Mouse (Mus musculus): Measurements from ENCODE around the gene Spag6l. TPM values are rescaled to one million over a fixed set of nuclear protein-coding genes. Genes with fewer than 3 reads are reported as not detected.

The Spag6l gene
- polyA plus RNA-seq, 1 experiment: 1.2 TPM

GRCm38 (mm10) chr16:16806325-16806724 lies 22.9 kb downstream of the Spag6l start:
- Histone ChIP-seq H3K27ac (ENCODE audit: insufficient read depth, low read length) (no peak overlapping the region), H3K27me3 (ENCODE audit: control insufficient read depth, insufficient read depth, low read length, poor library complexity, severe bottlenecking) (no peaks in the 10 kb centered on the region), H3K4me1 (ENCODE audit: control insufficient read depth, insufficient read depth, low read length) (no peaks in the 10 kb centered on the region), H3K4me3 (ENCODE audit: low read depth, low read length) (no peak overlapping the region), H3K9ac (ENCODE audit: low read depth, poor library complexity, severe bottlenecking) (no peak overlapping the region), H3K36me3 (ENCODE audit: control insufficient read depth, insufficient read depth, low read length, poor library complexity, severe bottlenecking) (no peaks in the 10 kb centered on the region), H3K9me3 (replicated peaks; ENCODE audit: control insufficient read depth, insufficient read depth, low read length, poor library complexity, severe bottlenecking) (no peaks in the 10 kb centered on the region)
- TF ChIP-seq POLR2A (IDR thresholded peaks at IDR 0.05; ENCODE audit: insufficient read depth, low read length) (no peak), CTCF (IDR thresholded peaks at IDR 0.05; ENCODE audit: low read depth, low read length) (no peak), EP300 (IDR thresholded peaks at IDR 0.05; ENCODE audit: insufficient read depth, low read depth, low read length) (no peak)

Other genes starting within 250 kb of the Spag6l start
- gene Fgd4, start 228.9 kb downstream of the Spag6l start, polyA plus RNA-seq (2011; ENCODE audit: insufficient read depth, insufficient read length, low read depth, missing spikeins): 15.7 and 16.6 TPM in 2 replicates
- gene Olfr19, start 153.1 kb downstream of the Spag6l start, polyA plus RNA-seq (2011; ENCODE audit: insufficient read depth, insufficient read length, low read depth, missing spikeins): not detected in 2 replicates
- not detected in 2 replicates for gene Igll1, start 34.5 kb upstream of the Spag6l start, polyA plus RNA-seq (2011; ENCODE audit: insufficient read depth, insufficient read length, low read depth, missing spikeins)
- 195 and 196 TPM in 2 replicates for gene Top3b, start 41.3 kb upstream of the Spag6l start, polyA plus RNA-seq (2011; ENCODE audit: insufficient read depth, insufficient read length, low read depth, missing spikeins)
- 2.6 and 3.4 TPM in 2 replicates for gene Vpreb1, start 41.4 kb upstream of the Spag6l start, polyA plus RNA-seq (2011; ENCODE audit: insufficient read depth, insufficient read length, low read depth, missing spikeins)
- 26.5 and 27.5 TPM in 2 replicates for gene Ppm1f, start 67.0 kb upstream of the Spag6l start, polyA plus RNA-seq (2011; ENCODE audit: insufficient read depth, insufficient read length, low read depth, missing spikeins)
- 327 and 351 TPM in 2 replicates for gene Mapk1, start 153.9 kb upstream of the Spag6l start, polyA plus RNA-seq (2011; ENCODE audit: insufficient read depth, insufficient read length, low read depth, missing spikeins)
- 6.9 and 11.0 TPM in 2 replicates for gene Ypel1, start 240.2 kb upstream of the Spag6l start, polyA plus RNA-seq (2011; ENCODE audit: insufficient read depth, insufficient read length, low read depth, missing spikeins)

Measured in ES-Bruce4 (cell line).